Mouse (Mus musculus) frontal cortex, postnatal 14 days (tissue): ENCODE measurements around the gene Tmem59l.

Source experiments
- DNase-seq, 2 experiments: peaks; one replicate each; pipeline ENCODE4 v3.0.0; 2022; ENCODE audit warnings: low spot score in 2 of 2

Tmem59l gene

GRCm38 (mm10) chr8:70460606-70461005, 26.6 kb downstream of the Tmem59l start:
- DNase-seq = no peak

GRCm38 (mm10) chr8:70460199-70460598, 27.0 kb downstream of the Tmem59l start:
- no peak for DNase-seq

GRCm38 (mm10) chr8:70459636-70460035, 27.5 kb downstream of the Tmem59l start:
- DNase-seq = no peak

GRCm38 (mm10) chr8:70458462-70458861, 28.7 kb downstream of the Tmem59l start:
- DNase-seq = no peak

- no peak for DNase-seq
Observed at GRCm38 (mm10) chr8:70457882-70458281, 29.3 kb downstream of the Tmem59l start.

- DNase-seq = no peak
Observed at GRCm38 (mm10) chr8:70456996-70457395, 30.2 kb downstream of the Tmem59l start.

GRCm38 (mm10) chr8:70453852-70454251, 33.3 kb downstream of the Tmem59l start:
- no peak for DNase-seq

- no peak for DNase-seq
Observed at GRCm38 (mm10) chr8:70452196-70452966, 34.8 kb downstream of the Tmem59l start.

GRCm38 (mm10) chr8:70447639-70448420, 39.3 kb downstream of the Tmem59l start:
- DNase-seq = peak in 1 of 2 experiments; percentile 61

- DNase-seq = no peak
Observed at GRCm38 (mm10) chr8:70445988-70446387, 41.2 kb downstream of the Tmem59l start.

- no peak for DNase-seq
Observed at GRCm38 (mm10) chr8:70443326-70443725, 43.8 kb downstream of the Tmem59l start.

GRCm38 (mm10) chr8:70441565-70441964, 45.6 kb downstream of the Tmem59l start:
- DNase-seq = no peak

- DNase-seq = no peak
Observed at GRCm38 (mm10) chr8:70440246-70440645, 46.9 kb downstream of the Tmem59l start.

- no peak for DNase-seq
Observed at GRCm38 (mm10) chr8:70439848-70440179, 47.3 kb downstream of the Tmem59l start.

GRCm38 (mm10) chr8:70439055-70439847, 47.9 kb downstream of the Tmem59l start, which contains the start of gene Crtc1:
Gene Crtc1 (minus strand): TSS chr8:70439579.
- peak; percentile 92 for DNase-seq

- DNase-seq = no peak
Observed at GRCm38 (mm10) chr8:70438423-70438822, 48.7 kb downstream of the Tmem59l start.

GRCm38 (mm10) chr8:70435156-70435555, 52.0 kb downstream of the Tmem59l start:
- no peak for DNase-seq
